ENCODE assay signal across 10 mouse cellular contexts in genomic region chr1:56983771-56984482, GRCm38 (mm10). TPM values are rescaled to one million over a fixed set of nuclear protein-coding genes. Genes with fewer than 3 reads are reported as not detected.
A peak's percentile ranks its signal among the peaks of the same experiment; 100 is the strongest.
DNase-seq lines count a peak whose midpoint lies in the region; ATAC-seq and TF ChIP-seq lines count a peak whose summit lies in the region.
"Had no signal": no experiment of that assay in that cellular context is flagged by ENCODE, and none has a peak within 500 bp of the region (broad histone marks: within the 10 kb centered on the region; RNA-seq: fewer than 3 reads in every experiment).

No protein-coding gene starts in this region.

- DNase-seq in kidney, postnatal 14 days, result no peak
- DNase-seq in limb, embryonic 14.5 days (ENCODE audit: low spot score), result no peak
- no peak for DNase-seq in stomach, postnatal 0 days (ENCODE audit: low spot score)
- DNase-seq in left cerebral cortex, postnatal 14 days (ENCODE audit: low spot score in 2 of 2), result no peak
- no peak for DNase-seq in cerebellum, postnatal 36 days
- DNase-seq in left cerebral cortex, adult 9 months (ENCODE audit: low spot score in 2 of 2), result no peak
- DNase-seq: gastrocnemius, postnatal 25 days; lung, postnatal 14 days had no signal

- no peak for TF ChIP-seq EP300 in stomach, postnatal 0 days (optimal IDR thresholded peaks at IDR 0.05)

- TF ChIP-seq CTCF in stomach, postnatal 0 days (IDR thresholded peaks at IDR 0.05; ENCODE audit: low read depth), result peak; percentile 28

- peak overlapping the region; percentile 14; the same call in 1 of the 2 replicates for H3K4me2 ChIP-seq in kidney, embryonic 15.5 days
- H3K4me2 ChIP-seq in forebrain, embryonic 16.5 days (ENCODE audit: low read length), result peak overlapping the region; percentile 18
- H3K4me2 ChIP-seq in limb, embryonic 14.5 days (replicated peaks; ENCODE audit: low read depth, low read length, severe bottlenecking), result 0 out of 2 replicates have a peak overlapping the region, but pooled peaks have one; percentile 11
- no peak overlapping the region for H3K4me2 ChIP-seq in stomach, postnatal 0 days (replicated peaks; ENCODE audit: low read depth)

- WGBS in kidney, embryonic 15.5 days, result 2% methylated on average over 25 of the region's 25 CpGs
- WGBS in forebrain, embryonic 16.5 days, result 3% methylated on average over 25 of the region's 25 CpGs
- 4% methylated on average over 25 of the region's 25 CpGs for WGBS in limb, embryonic 14.5 days
- WGBS in stomach, postnatal 0 days, result 7% methylated on average over 25 of the region's 25 CpGs

- no peak overlapping the region for H3K9ac ChIP-seq in kidney, embryonic 15.5 days
- H3K9ac ChIP-seq in forebrain, embryonic 16.5 days (replicated peaks; ENCODE audit: low read depth, low read length), result no peak overlapping the region
- no peak overlapping the region for H3K9ac ChIP-seq in limb, embryonic 14.5 days (ENCODE audit: low read depth, low read length, severe bottlenecking)
- H3K9ac ChIP-seq in stomach, postnatal 0 days (ENCODE audit: low read length), result no peak overlapping the region

- no peak for ATAC-seq in kidney, embryonic 15.5 days (replicated peaks; ENCODE audit: low FRiP score)
- ATAC-seq in forebrain, embryonic 16.5 days, result peak; percentile 52; the same call in 1 of the 2 replicates
- ATAC-seq in limb, embryonic 14.5 days (ENCODE audit: low FRiP score, low read depth), result no peak
- no peak for ATAC-seq in stomach, postnatal 0 days (ENCODE audit: low FRiP score, low TSS enrichment)

- H3K27ac ChIP-seq in kidney, embryonic 15.5 days, result no peak overlapping the region
- no peak overlapping the region for H3K27ac ChIP-seq in forebrain, embryonic 16.5 days (ENCODE audit: low read length)
- no peak overlapping the region for H3K27ac ChIP-seq in limb, embryonic 14.5 days (replicated peaks; ENCODE audit: low read depth, low read length)
- no peak overlapping the region for H3K27ac ChIP-seq in stomach, postnatal 0 days (replicated peaks)

- H3K4me3 ChIP-seq in kidney, embryonic 15.5 days (replicated peaks), result peak overlapping the region; percentile 4; the same call in 1 of the 2 replicates
- no peak overlapping the region for H3K4me3 ChIP-seq in forebrain, embryonic 16.5 days (replicated peaks; ENCODE audit: low read length)
- H3K4me3 ChIP-seq in limb, embryonic 14.5 days (replicated peaks; ENCODE audit: low read length), result peak overlapping the region; percentile 4
- H3K4me3 ChIP-seq in stomach, postnatal 0 days (ENCODE audit: low read depth, low read length), result no peak overlapping the region

- H3K4me1 ChIP-seq in kidney, embryonic 15.5 days, result peaks cover 17% of the 10 kb centered on the region
- peaks cover 16% of the 10 kb centered on the region for H3K4me1 ChIP-seq in forebrain, embryonic 16.5 days (replicated peaks; ENCODE audit: control insufficient read depth, insufficient read depth, low read length)
- peaks cover 6% of the 10 kb centered on the region; the same call in 1 of the 2 replicates for H3K4me1 ChIP-seq in limb, embryonic 14.5 days (ENCODE audit: control insufficient read depth, insufficient read depth, low read length)
- no peaks in the 10 kb centered on the region for H3K4me1 ChIP-seq in stomach, postnatal 0 days (replicated peaks; ENCODE audit: control insufficient read depth, insufficient read depth)

- no peak for TF ChIP-seq POLR2A in limb, embryonic 14.5 days (IDR thresholded peaks at IDR 0.05; ENCODE audit: borderline replicate concordance, extremely low read depth, insufficient read depth, insufficient read length)

- no peaks in the 10 kb centered on the region for H3K36me3 ChIP-seq in kidney, embryonic 15.5 days
- H3K36me3 ChIP-seq in forebrain, embryonic 16.5 days (ENCODE audit: control insufficient read depth, insufficient read depth), result no peaks in the 10 kb centered on the region
- no peaks in the 10 kb centered on the region for H3K36me3 ChIP-seq in limb, embryonic 14.5 days (ENCODE audit: control insufficient read depth, insufficient read depth, low read length)
- no peaks in the 10 kb centered on the region for H3K36me3 ChIP-seq in stomach, postnatal 0 days (ENCODE audit: control insufficient read depth, insufficient read depth, low read length)

- no peaks in the 10 kb centered on the region for H3K9me3 ChIP-seq in kidney, embryonic 15.5 days (replicated peaks)
- no peaks in the 10 kb centered on the region for H3K9me3 ChIP-seq in forebrain, embryonic 16.5 days (ENCODE audit: control insufficient read depth, low read length)
- H3K9me3 ChIP-seq in limb, embryonic 14.5 days (ENCODE audit: control insufficient read depth, low read length), result no peaks in the 10 kb centered on the region
- no peaks in the 10 kb centered on the region for H3K9me3 ChIP-seq in stomach, postnatal 0 days (ENCODE audit: control insufficient read depth, low read length)

- intact Hi-C loops in left cerebral cortex, postnatal 14 days (cut with DNase I), result loop anchor here (5.0 kb wide), 1 partner anchor 223 kb away; no protein-coding TSS in a partner anchor

- peaks cover 94% of the 10 kb centered on the region for H3K27me3 ChIP-seq in kidney, embryonic 15.5 days
- peaks cover 56% of the 10 kb centered on the region for H3K27me3 ChIP-seq in forebrain, embryonic 16.5 days (replicated peaks; ENCODE audit: control insufficient read depth, insufficient read depth, low read length)
- H3K27me3 ChIP-seq in limb, embryonic 14.5 days (ENCODE audit: control insufficient read depth, insufficient read depth, low read length), result peaks cover 81% of the 10 kb centered on the region
- H3K27me3 ChIP-seq in stomach, postnatal 0 days (ENCODE audit: control insufficient read depth, insufficient read depth, low read length), result peaks cover 24% of the 10 kb centered on the region

RNA-seq across cellular contexts. Expression of gene Satb2, which starts 5.5 kb away (rescaled TPM):
- 1.7 and 3.7 TPM in 2 replicates for polyA plus RNA-seq in kidney, embryonic 15.5 days (2015; fragmentation: Nextera tagmentation; extraction: Ambion mirVana)
- polyA plus RNA-seq in forebrain, embryonic 16.5 days (2015; fragmentation: Nextera tagmentation; extraction: Ambion mirVana), result 74.5 and 109 TPM in 2 replicates
- polyA plus RNA-seq in limb, embryonic 14.5 days (2012; rRNA removed), result 4.9 and 5.3 TPM in 2 replicates
- 5.0 and 5.3 TPM in 2 replicates for polyA plus RNA-seq in limb, embryonic 14.5 days (2014; fragmentation: Nextera tagmentation; extraction: Ambion mirVana)
- 0.13 and 0.17 TPM in 2 replicates for polyA plus RNA-seq in stomach, postnatal 0 days (2015; fragmentation: Nextera tagmentation; extraction: Ambion mirVana)
- 100 to 1,000 TPM in 1 of 2 experiments, 10 to 100 TPM in 1; 99.7 to 109 TPM for total RNA-seq in left cerebral cortex, postnatal 14 days (2021)

Comparison
In these comparisons a context has a peak if more than half of its experiments do, and no peak if none do; other contexts are left out.
1. H3K4me3 ChIP-seq: peak in kidney, embryonic 15.5 days (single experiment) and limb, embryonic 14.5 days (single experiment); none in forebrain, embryonic 16.5 days (single experiment) and stomach, postnatal 0 days (single experiment).
2. RNA of gene Satb2, which starts 5.5 kb away (polyA plus RNA-seq): 74.5 to 109 TPM in forebrain, embryonic 16.5 days; 4.9 to 5.3 TPM in limb, embryonic 14.5 days, 1.7 to 3.7 TPM in kidney, embryonic 15.5 days and 0.13 to 0.17 TPM in stomach, postnatal 0 days; every median in the first group is over 10 times any median in the second.